Mouse (Mus musculus) bone marrow, adult 2 months (tissue): ENCODE results near the gene Pmvk.

ENCODE experiments used
- CTCF ChIP-seq: fragments of 200-500 bp; IDR thresholded peaks from 2 replicates; pipeline ENCODE4 v1.5.1; 2011; ENCODE audit warnings: low read length, control low read depth; ENCODE audit not compliant: control insufficient read depth, insufficient read depth
- POLR2A ChIP-seq: fragments of 200-500 bp; IDR thresholded peaks from 2 replicates; pipeline ENCODE4 v1.6.1; 2011; ENCODE audit warnings: low read depth, mild to moderate bottlenecking, control low read depth, low read length, borderline replicate concordance; ENCODE audit not compliant: control insufficient read depth

- peak; percentile 20; the same call in 1 of the 2 replicates for TF ChIP-seq CTCF
- no peak for TF ChIP-seq POLR2A
Observed at GRCm38 (mm10) chr3:89516321-89516720, 62.0 kb downstream of the Pmvk start.
